Mouse (Mus musculus) embryonic facial prominence, embryonic 11.5 days (tissue): ENCODE data around the gene Gbp2. TPM values are rescaled to one million over a fixed set of nuclear protein-coding genes. Genes with fewer than 3 reads are reported as not detected.

Experiments
- ATAC-seq: fragments of 200-750 bp; cut with Nextera tagmentation; replicated peaks from 2 replicates; pipeline ENCODE4 v1.8.0; 2017; ENCODE audit warnings: low read depth; ENCODE audit not compliant: insufficient number of reproducible peaks, low FRiP score, low TSS enrichment
- DNase-seq: peaks from one replicate; pipeline ENCODE4 v3.0.0-alpha.2; 2015; ENCODE audit warnings: low spot score
- H3K27ac ChIP-seq: fragments of 300-500 bp; sonication (generic); replicated peaks from 2 replicates; pipeline ENCODE4 v1.5.1; 2014; ENCODE audit warnings: mild to moderate bottlenecking, low read depth, low read length, control low read depth
- H3K27me3 ChIP-seq: fragments of 300-500 bp; sonication (generic); 2 replicates; pipeline ENCODE4 v1.6.1; 2014; ENCODE audit warnings: mild to moderate bottlenecking, low read length, moderate library complexity, mixed read lengths; ENCODE audit not compliant: control insufficient read depth, insufficient read depth
- H3K36me3 ChIP-seq: fragments of 300-500 bp; sonication (generic); replicated peaks from 2 replicates; pipeline ENCODE4 v1.6.1; 2014; ENCODE audit warnings: low read depth, mild to moderate bottlenecking, low read length, moderate library complexity, mixed read lengths; ENCODE audit not compliant: control insufficient read depth, insufficient read depth
- H3K4me1 ChIP-seq: fragments of 300-500 bp; sonication (generic); 2 replicates; pipeline ENCODE4 v1.6.1; 2014; ENCODE audit warnings: low read length, mixed read lengths; ENCODE audit not compliant: control insufficient read depth, insufficient read depth
- H3K4me2 ChIP-seq: fragments of 300-500 bp; sonication (generic); 2 replicates; pipeline ENCODE4 v1.6.1; 2014; ENCODE audit warnings: low read depth, mild to moderate bottlenecking, control low read depth, low read length, moderate library complexity
- H3K4me3 ChIP-seq: fragments of 300-500 bp; sonication (generic); 2 replicates; pipeline ENCODE4 v1.5.1; 2014; ENCODE audit warnings: low read depth, low read length, control low read depth
- H3K9ac ChIP-seq: fragments of 300-500 bp; sonication (generic); replicated peaks from 2 replicates; pipeline ENCODE4 v1.6.1; 2014; ENCODE audit warnings: mild to moderate bottlenecking, control low read depth, low read length
- H3K9me3 ChIP-seq: fragments of 300-500 bp; sonication (generic); replicated peaks from 2 replicates; pipeline ENCODE4 v1.6.1; 2016; ENCODE audit warnings: mild to moderate bottlenecking, low read length, inconsistent platforms, mixed read lengths; ENCODE audit not compliant: control insufficient read depth
- WGBS: fragments of 180-500 bp; shearing (Covaris S2); extraction: QIAGEN DNeasy Blood & Tissue Kit; methylation state at CpG from one replicate; pipeline ENCODE4 v1.1.7; 2014; 5-methylcytosine and 5-hydroxymethylcytosine counted together
- polyA plus RNA-seq: library from polyadenylated mRNA; unstranded; fragments of >200 nt; fragmentation: Nextera tagmentation; extraction: Ambion mirVana; gene quantifications from 2 replicates; pipeline ENCODE4 v1.2.1, GENCODE M21; 2014

Gbp2 gene
- polyA plus RNA-seq = 0.15 and 0.25 TPM in 2 replicates

- Histone ChIP-seq H3K4me1 (no peaks in the 10 kb centered on the region), H3K4me2 (no peak within 1 kb of the TSS), H3K36me3 (no peaks in the 10 kb centered on the region), H3K27me3 (no peaks in the 10 kb centered on the region), H3K27ac (no peak within 1 kb of the TSS), H3K4me3 (no peak within 1 kb of the TSS), H3K9ac (no peak within 1 kb of the TSS), H3K9me3 (no peaks in the 10 kb centered on the region)
- no peak for DNase-seq
- WGBS = 73% methylated on average over 4 of the region's 4 CpGs
- no peak for ATAC-seq
These were observed at the start of gene Gbp2 for GRCm38 (mm10) chr3:142620111-142620955. Gene Gbp2, plus strand, starts transcription at chr3:142620602.

DNA sequence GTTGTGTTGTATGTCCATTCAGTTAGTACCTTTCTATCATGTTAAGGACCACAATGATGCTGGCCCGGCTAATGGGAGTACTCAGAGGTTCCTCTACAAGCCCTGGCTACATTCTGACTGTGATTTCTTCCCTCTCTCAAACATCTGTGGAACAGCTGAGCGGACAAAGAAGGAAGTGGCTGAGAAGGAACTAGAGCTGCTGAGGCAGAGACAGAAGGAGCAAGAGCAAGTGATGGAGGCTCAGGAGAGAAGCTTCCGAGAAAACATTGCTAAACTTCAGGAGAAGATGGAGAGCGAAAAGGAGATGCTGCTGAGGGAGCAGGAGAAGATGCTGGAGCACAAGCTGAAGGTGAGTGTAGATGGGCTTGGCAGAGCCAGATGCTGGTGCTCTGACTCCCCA is 49.7 kb upstream of the Gbp2 start:
- no peaks in the 10 kb centered on the region for H3K4me1 ChIP-seq
- H3K27me3 ChIP-seq = no peaks in the 10 kb centered on the region
- ATAC-seq (no peak), DNase-seq (no peak)
- no peaks in the 10 kb centered on the region for H3K36me3 ChIP-seq
- H3K4me2 ChIP-seq = no peak overlapping the region
- 89% methylated on average over 4 of the region's 4 CpGs for WGBS
- H3K9me3 ChIP-seq = no peaks in the 10 kb centered on the region
- H3K4me3 ChIP-seq = no peak overlapping the region
- H3K27ac ChIP-seq = no peak overlapping the region
- H3K9ac ChIP-seq = no peak overlapping the region

DNA sequence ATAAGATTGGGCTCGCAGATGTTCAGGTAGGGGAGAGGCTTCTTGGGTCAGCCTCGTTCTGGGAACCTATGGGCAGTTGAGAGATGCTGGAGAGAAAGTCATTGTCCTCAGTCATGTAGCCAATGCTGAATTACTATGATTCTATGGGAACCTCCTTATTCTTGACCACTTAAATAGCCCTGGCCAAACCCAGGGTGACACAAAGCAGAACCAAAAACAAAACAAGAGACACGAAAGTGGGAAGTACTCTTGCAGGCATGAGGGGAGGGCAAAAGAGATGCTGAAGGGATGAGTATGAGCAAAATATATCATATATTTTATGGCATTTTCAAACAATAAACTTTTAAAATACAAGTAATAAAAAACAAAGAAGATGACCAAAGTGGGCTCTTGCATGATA is 43.3 kb upstream of the Gbp2 start:
- WGBS = 80% methylated on average over 3 of the region's 3 CpGs
- no peak for DNase-seq
- ATAC-seq = no peak
- Histone ChIP-seq H3K27me3 (no peaks in the 10 kb centered on the region), H3K4me3 (no peak overlapping the region), H3K9me3 (no peaks in the 10 kb centered on the region), H3K9ac (no peak overlapping the region), H3K4me2 (no peak overlapping the region), H3K36me3 (no peaks in the 10 kb centered on the region), H3K27ac (no peak overlapping the region), H3K4me1 (no peaks in the 10 kb centered on the region)

DNA sequence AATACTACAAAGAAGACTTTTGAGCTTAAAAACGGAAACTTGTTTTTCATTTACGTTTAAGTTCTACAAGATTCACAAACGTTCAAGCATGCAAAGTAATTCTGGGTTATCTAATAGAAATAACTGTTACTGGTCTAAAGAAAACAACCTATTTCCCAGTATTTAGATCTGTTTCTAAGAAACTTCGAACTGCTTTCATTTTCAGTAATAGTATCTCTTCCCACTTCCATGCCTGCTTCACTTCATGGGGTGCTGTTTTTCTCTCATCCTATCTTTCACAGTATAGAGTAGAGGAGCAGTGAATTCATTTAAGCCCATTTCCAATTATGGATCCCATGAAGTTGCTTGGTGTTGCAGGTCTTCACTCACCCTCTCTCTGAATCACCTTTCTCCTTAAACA is 42.1 kb upstream of the Gbp2 start:
- Histone ChIP-seq H3K36me3 (no peaks in the 10 kb centered on the region), H3K9me3 (no peaks in the 10 kb centered on the region), H3K4me3 (no peak overlapping the region), H3K4me1 (no peaks in the 10 kb centered on the region), H3K9ac (no peak overlapping the region), H3K27ac (no peak overlapping the region), H3K4me2 (no peak overlapping the region), H3K27me3 (no peaks in the 10 kb centered on the region)
- no peak for DNase-seq
- no peak for ATAC-seq
- 90% methylated on average over 4 of the region's 4 CpGs for WGBS

GRCm38 (mm10) chr3:142583067-142583466 is 37.3 kb upstream of the Gbp2 start:
- WGBS = 87% methylated on average over 4 of the region's 4 CpGs
- ATAC-seq (no peak), DNase-seq (no peak)
- no peak overlapping the region for H3K9ac ChIP-seq
- no peaks in the 10 kb centered on the region for H3K36me3 ChIP-seq
- no peaks in the 10 kb centered on the region for H3K9me3 ChIP-seq
- no peaks in the 10 kb centered on the region for H3K27me3 ChIP-seq
- H3K4me2 ChIP-seq = no peak overlapping the region
- H3K4me1 ChIP-seq = no peaks in the 10 kb centered on the region
- no peak overlapping the region for H3K27ac ChIP-seq
- H3K4me3 ChIP-seq = no peak overlapping the region

GRCm38 (mm10) chr3:142587386-142587785 is 33.0 kb upstream of the Gbp2 start:
- DNase-seq (no peak), ATAC-seq (no peak)
- Histone ChIP-seq H3K4me2 (no peak overlapping the region), H3K4me1 (no peaks in the 10 kb centered on the region), H3K9ac (no peak overlapping the region), H3K27ac (no peak overlapping the region), H3K9me3 (no peaks in the 10 kb centered on the region), H3K4me3 (no peak overlapping the region), H3K36me3 (no peaks in the 10 kb centered on the region), H3K27me3 (no peaks in the 10 kb centered on the region)

DNA sequence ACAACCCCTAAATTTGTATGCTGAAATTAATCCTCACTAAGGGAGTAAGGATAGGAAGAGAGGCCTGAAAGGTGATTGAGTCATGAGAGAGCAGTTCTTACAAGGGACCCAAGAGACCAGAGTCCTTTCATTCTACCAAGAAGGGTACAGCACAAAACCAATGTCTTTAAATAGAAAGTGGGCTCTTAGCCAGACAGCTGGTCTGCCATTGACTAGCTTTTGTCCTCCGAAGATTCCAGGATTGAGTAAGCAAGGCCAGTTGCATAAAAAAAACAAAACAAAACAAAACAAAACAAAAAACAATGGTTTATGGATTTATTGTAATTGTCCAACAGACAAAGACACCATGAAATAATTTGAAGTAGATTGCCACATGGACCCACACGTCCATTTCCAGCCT is 31.5 kb upstream of the Gbp2 start:
- ATAC-seq = no peak
- no peaks in the 10 kb centered on the region for H3K9me3 ChIP-seq
- 83% methylated on average over 2 of the region's 2 CpGs for WGBS

GRCm38 (mm10) chr3:142590431-142591067 is 29.9 kb upstream of the Gbp2 start:
- Histone ChIP-seq H3K27me3 (no peaks in the 10 kb centered on the region), H3K27ac (no peak overlapping the region), H3K4me3 (no peak overlapping the region), H3K9ac (no peak overlapping the region), H3K4me2 (no peak overlapping the region), H3K9me3 (no peaks in the 10 kb centered on the region), H3K36me3 (no peaks in the 10 kb centered on the region), H3K4me1 (no peaks in the 10 kb centered on the region)
- no peak for ATAC-seq
- DNase-seq = no peak
- WGBS = 84% methylated on average over 4 of the region's 4 CpGs

More for the DNA sequence above, 31.5 kb upstream of the Gbp2 start:
- H3K36me3 ChIP-seq = no peaks in the 10 kb centered on the region
- H3K4me2 ChIP-seq = no peak overlapping the region
- no peaks in the 10 kb centered on the region for H3K4me1 ChIP-seq
- H3K27me3 ChIP-seq = no peaks in the 10 kb centered on the region
- no peak for DNase-seq
- H3K4me3 ChIP-seq = no peak overlapping the region
- no peak overlapping the region for H3K27ac ChIP-seq
- no peak overlapping the region for H3K9ac ChIP-seq
